Mouse (Mus musculus): Measurements from ENCODE around the gene Ccdc39. TPM values are rescaled to one million over a fixed set of nuclear protein-coding genes. Genes with fewer than 3 reads are reported as not detected.

The Ccdc39 gene
- total RNA-seq (2021): under 1 TPM; 0.37 to 0.53 TPM
- long read RNA-seq, experiment 1: 0 reads
- long read RNA-seq, experiment 2: 0 reads

DNA sequence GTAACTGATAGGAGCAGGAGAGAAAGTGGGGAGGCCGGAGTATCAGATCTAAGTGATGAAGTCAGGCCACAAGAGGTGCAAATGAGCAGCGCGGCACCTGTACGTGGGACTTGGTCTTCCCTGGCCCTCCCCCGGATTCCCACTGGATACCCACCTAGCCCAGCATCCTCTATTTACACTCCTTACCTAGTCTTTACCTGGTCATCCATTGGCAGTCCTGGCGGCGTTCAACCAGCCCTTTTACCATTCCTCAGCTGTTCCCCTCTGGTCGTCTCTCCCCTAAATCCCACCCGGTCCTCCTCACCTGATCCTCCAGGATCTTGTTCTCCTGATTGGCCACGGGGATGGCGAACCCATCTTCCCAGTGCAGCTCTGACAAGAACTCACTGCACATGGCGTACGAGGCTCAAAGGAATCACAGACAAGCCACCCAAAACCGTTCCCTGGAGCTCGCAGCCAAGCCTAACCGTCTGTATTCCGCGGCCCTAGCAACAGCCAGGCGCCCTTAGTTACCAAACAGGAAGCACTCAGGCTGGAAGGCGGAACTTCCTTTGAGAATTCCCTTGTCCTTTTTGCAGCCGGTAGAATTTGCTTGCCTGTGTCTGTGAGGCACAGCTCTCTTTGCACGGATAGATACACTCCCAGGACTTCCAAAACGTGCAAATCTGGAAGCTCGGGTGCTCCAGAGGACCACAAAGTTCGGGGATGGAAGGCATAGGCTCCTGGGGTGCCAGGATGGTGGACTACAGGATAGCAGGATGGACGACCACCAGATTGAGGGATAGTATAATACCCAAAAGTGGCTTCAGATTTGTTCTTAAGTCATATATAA is at the start of gene Ccdc39:
Gene Ccdc39 (minus strand): TSS at position 510 of the 832 bp plus-strand sequence.
- intact Hi-C loops (cut with DNase I): no loop called here
- peak; percentile 62 to 74 for DNase-seq

DNA sequence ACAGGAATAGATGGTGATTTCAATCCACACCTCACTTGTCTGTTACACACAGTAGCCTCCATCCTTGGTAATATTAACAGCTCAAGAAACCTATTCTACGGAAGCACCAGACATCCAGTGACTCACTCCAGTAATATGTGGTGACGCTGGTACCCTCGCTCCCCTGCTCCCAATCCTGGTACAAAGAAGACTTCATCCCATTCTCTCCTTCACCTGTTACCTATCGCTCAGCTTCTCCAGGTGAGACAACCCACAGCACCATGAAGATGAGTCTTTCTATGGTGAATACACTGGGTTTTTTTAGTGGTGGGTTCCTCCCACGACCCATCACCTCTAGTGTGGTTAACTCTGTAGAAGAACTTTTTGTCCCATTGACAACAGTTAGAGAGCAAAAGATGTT is 49.3 kb upstream of the Ccdc39 start:
- intact Hi-C loops (cut with DNase I): no loop called here
- DNase-seq: no peak

DNA sequence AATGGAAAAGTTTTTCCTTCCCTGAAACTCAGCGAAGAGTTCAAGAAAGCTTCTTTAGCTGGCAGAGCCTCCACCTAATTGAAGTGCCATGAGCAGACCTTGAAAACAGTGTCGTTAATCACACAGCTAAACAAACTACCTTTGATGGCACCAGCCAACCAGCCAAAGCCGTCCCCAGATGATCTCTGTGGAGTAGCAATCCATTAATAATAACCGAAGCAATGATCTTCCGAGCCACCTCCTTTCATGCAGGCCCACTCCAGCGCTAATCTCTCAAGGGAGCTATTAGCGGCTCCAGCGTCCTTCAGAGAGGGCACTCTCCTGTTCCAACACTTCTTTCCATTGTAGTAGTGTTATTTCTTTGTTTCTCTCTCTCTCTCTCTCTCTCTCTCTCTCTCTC is 43.3 kb upstream of the Ccdc39 start:
- DNase-seq: no peak
- intact Hi-C loops (cut with DNase I): no loop called here

DNA sequence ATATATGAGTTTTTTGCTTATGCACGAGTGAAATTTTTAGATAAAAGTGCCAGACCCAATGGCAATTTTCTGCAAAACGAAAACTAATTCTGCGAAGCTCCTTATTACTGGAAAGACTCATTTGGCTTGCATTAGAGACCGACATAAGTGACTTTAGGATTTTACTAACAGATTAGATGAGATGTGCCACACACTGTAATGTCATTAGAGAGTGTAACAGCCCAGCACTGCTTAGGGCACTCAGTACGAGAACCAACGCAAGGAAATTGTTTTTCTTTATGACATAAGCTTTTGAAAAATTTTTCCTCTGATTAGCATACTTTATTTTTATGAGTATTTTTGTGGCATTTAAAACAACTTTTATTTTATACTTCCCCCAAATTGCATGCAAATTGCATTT is 39.0 kb upstream of the Ccdc39 start:
- DNase-seq: no peak

DNA sequence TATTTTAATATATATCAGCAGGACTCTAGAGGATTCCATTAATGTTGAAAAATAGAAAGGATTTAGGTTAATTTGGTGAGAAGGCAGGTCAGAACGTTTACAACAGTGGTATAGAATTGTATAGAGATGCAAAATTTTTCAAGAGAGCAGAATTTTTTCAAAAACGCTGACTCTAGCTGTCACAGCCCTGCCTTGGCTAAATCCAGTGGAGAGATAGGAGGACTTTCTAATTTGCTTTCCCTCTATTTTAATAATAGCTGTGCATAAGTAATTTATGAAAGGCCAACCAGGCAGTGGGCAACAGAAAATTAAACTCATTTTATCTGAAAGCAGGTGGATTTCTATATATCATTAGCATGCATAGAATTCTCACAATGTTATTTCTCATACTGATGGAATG is 38.6 kb upstream of the Ccdc39 start:
- intact Hi-C loops (cut with DNase I): no loop called here
- DNase-seq: no peak

More for the DNA sequence above, 39.0 kb upstream of the Ccdc39 start:
- intact Hi-C loops (cut with DNase I): no loop called here

DNA sequence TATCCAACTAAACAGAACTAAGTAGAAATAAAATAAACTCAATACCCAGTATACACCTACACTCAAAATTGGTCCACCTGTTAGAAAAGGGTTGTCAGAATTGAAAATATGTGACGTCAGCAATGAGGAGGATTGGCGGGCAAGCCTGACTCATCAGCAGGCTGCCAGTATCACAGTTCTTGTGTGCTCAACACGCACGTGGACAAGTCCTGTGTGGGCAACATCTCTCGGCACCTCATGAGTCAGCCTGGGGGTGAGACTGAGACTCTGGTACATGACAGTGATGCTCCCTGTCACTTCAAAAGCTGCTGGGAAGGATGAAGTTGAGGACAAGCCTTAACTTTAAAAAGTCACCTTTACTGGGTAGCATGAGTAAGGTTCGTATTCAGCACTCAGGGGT is 34.6 kb upstream of the Ccdc39 start:
- DNase-seq: no peak
- intact Hi-C loops (cut with DNase I): no loop called here

DNA sequence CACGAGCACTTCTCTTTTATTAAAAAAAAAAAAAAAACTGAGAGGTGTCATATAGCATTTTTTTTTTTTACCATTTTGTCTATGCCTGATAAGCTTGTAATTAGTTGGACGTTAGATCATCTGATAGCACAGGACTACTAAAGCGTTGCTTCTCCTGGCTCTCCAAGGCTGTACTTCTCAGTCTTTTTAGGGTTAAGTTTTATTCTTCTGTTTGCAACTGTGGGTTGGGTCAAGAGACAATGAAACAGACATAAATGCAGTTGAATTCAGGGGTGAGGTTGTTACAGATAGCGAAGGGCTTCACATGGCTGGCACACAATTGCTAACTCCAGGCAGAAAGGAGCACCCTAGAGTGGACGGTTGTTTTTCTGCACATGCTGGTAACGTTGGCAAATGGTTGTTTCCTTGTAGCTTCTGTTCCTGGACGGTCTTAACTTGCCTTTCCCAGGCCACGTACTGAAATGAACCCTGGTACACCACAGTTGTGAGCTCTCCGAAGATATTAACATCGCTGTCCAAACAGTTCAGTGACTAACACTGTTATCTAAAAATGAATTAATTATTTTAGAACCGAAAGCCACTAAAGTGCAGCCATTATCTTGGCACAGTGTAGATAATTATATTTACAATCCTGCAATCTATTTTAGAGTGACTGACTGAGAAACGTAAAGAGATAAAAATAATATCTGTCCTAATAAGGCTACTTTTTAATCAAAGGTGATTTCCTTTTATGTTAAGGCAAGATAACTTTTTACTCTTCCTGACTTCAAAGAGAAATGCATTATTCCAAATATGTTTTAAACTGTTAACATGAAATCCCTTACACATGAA is 30.6 kb upstream of the Ccdc39 start:
- intact Hi-C loops (cut with DNase I): no loop called here

DNA sequence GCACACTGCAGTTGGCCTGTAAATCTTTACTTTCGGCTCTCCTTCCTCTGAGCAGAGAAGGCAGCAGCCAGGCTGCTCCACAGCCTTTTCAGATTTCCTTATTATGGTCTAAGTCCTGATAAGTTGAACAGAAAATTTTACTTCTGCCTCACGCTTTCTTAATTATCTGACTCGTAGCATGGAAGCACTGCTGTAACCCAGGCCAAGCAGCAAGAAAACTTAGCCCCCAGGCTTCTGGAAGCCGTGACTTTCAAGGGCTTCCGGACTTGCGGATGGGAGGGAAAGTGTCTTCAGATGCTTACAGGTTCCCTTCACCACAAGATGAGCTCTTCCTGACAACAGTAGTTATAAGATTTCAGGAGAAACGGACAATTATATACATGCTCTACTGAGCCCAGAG is 29.7 kb upstream of the Ccdc39 start:
- intact Hi-C loops (cut with DNase I): no loop called here
- no peak for DNase-seq

More for the DNA sequence above, 30.6 kb upstream of the Ccdc39 start:
- DNase-seq: no peak

DNA sequence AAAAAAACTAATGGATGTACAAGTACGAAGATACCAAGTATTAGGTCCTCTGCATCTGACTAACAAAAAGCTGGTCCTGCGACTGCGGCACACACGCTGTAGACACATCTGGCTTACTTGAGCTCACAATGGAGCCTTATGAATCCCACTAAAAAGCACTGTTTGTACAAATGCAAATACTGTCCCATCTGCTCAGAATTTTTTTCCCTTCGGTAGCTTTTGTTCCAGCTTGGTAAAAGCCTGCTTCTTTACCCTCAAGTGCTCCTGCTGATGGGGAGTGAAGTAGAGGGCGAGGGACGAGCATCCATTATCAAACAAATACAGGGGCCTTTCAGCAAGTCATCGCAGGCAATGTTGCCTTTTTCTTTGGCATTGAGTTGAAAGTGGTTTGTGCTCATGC is 29.3 kb upstream of the Ccdc39 start:
- intact Hi-C loops (cut with DNase I): no loop called here
- no peak for DNase-seq

DNA sequence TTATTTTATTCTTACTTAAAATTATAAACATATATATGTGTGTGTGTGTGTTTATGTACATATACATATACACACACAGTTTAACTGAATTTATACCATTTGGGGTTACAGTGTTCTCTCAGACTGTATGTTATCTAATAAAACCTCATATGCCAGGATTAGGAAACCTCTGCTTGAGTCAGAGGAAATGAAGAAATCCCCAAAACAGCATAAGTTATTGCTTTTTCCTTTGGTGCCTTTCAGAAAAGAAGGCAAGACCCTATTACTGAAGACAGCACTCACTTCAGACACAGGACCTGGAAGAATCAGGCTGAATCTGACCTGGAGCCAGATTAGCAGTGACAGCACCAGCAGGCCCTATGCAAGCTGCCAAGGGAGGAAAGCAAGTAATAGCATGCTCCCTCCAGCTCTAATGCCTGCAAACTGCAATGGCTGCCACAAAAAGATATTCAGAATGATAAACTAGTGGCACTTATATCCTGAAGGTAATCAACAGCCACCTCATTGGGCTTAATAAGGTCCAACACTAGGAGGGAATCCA is 20.0 kb upstream of the Ccdc39 start:
- intact Hi-C loops (cut with DNase I): no loop called here
- no peak for DNase-seq

DNA sequence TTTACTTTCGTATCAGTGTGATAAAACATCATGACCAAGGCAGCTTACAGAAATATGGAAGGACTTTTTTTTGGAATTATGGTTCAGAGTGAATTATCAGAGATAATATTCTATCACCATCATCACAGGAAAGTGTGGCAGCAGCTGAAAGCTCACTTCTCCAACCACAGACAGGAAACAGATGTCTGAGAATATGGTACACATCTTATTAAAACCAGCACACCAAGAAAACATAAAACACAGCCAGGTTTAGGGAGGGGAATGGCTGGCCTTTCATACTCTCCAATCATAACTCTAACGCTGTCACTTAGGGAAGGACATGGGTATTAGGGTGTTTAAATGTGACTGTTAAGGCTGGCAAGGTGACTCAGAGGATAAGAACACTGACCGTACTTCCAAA is 14.8 kb upstream of the Ccdc39 start:
- DNase-seq: no peak
- intact Hi-C loops (cut with DNase I): no loop called here

DNA sequence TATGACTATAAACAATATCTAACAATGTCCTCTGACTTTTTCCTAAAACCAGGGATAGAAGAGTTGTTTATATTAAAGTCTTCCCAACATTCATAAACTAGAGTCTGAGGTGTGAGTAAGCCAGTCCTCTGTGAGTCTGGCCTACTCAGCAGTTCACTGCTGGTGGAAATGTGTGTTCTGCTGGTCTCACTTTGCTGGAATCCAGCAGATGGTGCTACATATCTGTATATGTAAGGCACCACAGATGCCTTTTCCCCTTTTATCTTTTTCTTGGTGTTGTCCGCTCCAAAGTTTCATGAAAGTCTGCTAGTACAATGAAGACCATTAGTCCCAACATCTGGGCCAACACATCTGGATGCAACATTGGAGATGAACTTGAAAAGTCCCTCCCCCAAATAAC is 9.0 kb upstream of the Ccdc39 start:
- no peak for DNase-seq
- intact Hi-C loops (cut with DNase I): no loop called here

DNA sequence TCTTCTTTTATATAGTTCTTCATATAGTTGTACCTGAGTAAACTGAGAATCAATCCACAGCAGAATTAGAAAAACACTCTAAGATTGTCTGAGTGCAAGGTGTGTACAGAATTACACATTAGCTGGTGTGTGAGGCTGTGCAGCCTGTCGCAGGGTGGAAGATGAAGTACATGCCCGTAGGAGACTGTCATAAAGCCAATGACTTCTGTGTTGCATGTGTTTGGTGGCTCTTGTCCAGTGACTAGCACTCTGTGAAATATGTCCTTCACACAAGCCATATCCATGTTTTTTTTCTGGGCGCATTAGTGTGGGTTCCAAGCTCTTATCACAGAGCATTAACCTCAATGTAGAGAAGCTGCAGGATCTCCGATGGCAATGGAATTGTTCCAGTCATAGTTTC is 6.7 kb upstream of the Ccdc39 start:
- DNase-seq: no peak
- intact Hi-C loops (cut with DNase I): no loop called here

DNA sequence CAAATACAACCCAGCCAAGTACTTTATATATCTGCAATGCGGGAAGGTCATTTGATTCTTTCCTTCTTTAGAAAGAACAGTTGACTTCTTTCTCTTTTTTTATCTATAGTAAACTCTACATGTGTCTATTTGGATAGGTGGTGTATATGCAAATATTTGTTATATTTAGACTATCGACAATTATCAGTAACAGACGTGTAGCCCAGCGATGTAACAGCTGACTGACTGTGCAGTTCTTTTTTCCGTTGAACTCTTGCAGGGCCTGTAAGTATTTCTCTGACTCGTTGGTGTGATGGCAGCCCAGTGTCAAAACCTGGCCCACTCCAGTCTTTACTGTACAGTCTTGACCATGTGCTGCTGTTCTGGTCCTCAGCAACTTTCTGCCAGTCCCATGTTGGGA is 2.5 kb upstream of the Ccdc39 start:
- intact Hi-C loops (cut with DNase I): no loop called here
- DNase-seq: no peak

DNA sequence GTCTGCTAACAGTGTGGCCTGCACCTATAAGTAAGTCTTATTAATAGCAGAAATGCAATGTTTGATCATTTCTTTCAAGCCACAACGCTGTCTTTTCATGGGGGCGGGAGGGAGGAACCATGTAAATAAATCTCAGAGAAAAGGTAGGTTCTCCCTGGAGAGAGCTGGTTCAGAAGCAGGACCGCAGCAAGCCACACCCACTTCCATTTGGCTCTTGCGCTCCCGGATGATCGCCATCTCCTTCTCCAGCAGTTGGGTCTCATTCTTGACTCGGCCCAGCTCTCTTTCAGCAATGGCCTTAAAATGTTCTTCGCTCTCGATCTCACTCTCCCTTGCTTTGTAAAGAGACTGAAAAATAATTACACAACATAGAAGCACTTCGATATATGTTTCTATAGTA is 5.2 kb downstream of the Ccdc39 start:
- intact Hi-C loops (cut with DNase I): no loop called here
- no peak for DNase-seq

DNA sequence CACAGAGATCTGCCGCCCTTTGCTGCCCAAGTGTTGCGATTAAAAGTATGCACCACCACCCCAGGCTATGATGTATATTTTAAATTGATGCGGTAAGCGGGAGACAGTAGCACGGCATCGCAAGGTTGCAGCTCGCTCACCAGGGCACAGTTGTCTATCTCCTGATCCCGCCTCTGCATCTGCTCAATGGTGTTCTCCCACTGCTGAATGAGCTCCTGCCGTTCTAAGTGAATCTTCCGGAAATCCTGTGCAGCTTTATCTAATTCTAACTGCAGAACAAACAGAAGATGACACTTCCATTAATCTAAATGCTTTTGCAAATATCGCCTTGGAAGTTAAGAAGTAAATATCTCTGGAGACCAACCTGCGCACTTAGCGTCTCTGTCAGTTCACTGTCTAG is 7.5 kb downstream of the Ccdc39 start:
- intact Hi-C loops (cut with DNase I): no loop called here
- no peak for DNase-seq

DNA sequence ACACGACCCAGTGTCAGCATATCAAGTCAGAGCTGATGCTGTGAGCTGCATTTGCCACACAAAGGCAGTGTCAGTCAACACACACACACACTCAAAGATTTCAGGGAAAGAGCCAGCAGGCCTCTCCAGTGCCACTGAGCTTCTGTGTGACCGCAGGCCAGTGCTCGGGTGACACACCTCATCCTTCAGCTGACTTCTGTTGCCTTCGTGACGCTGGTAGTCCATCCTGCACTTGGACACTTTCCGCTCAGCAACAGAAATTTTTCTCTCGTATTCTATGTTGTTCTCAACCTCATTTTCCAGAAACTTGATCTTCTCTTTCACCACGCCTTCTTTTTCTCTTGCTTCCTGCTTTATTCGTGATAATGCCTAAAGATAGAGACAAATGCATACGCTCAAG is 11.8 kb downstream of the Ccdc39 start:
- DNase-seq: no peak
- intact Hi-C loops (cut with DNase I): no loop called here

DNA sequence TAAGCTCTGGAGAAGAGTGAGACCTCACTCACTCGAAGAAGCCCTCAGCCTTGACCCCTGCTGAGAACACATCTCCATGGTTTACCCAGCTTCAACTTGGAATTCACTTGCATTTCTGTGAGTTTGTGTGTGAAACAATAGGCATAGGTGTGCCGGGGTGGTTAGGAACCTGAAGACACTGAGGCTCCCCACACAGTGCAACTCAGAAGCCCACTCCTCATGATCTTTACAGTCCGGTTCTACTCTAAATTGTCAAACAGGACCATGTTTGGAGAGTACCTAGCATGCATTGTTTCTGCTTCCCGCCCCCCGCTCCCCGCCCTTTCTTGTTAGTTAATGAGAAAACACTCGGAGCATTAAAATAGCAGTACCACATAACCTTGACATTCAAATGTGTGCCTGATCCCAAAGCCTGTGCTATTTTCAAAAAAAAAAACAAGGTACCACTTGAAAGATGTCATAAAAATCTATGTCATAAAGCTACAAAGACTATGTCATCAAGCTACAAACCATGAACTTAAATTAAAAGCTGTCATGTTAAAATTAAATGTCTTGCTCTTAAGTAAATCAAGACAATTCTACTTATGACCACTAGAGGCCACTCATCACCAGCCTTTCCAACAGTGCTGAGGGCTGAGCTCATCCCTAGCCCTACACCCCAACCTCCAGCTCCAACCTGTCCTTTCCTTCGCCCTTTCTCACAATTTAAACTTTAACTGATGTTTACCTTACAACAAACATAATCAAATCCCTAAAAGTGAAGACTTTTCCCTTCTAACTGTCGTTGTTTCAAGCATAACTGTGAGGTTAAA is 19.8 kb downstream of the Ccdc39 start:
- DNase-seq: peak; percentile 16 to 37
- intact Hi-C loops (cut with DNase I): loop anchor here (1.0 kb wide), 1 partner anchor 95 kb away; no protein-coding TSS in a partner anchor

DNA sequence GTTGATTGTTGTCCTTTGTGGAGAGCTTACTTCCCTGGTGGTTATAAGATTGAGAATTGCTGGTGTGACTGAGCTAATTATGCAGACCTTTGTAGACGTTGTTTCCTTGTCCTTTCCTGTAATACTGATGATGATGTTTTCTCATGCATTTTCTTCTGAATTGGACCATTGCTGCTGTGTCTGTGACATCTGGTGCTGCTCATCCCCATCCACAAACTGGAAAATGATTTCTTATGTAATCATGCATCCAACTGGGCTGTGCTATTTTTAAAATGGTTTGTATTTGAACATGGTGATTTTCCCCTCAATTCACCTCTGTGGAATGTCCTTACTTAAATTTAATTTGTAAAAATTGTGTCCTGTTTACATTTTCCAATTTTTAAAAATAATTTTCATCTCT is 37.0 kb downstream of the Ccdc39 start:
- DNase-seq: no peak
- intact Hi-C loops (cut with DNase I): no loop called here

DNA sequence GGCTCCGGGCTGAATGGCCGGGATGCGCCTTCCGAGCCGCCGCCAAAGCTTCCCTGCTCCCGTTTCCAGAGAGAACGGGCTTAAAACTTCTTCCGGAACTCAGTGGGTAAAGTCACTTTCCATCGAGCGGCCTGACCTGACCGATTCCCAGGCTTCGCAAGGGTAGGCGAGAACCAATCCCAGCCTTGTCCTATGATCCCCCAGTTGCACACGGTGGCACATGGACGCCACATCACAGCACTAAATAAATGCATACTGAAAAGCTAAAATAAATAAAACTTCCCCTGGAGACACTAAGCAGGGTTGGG is 43.6 kb downstream of the Ccdc39 start:
- intact Hi-C loops (cut with DNase I): no loop called here
- no peak for DNase-seq
